Mouse (Mus musculus) liver, postnatal 0 days (tissue): ENCODE results near the gene Usp20.

Experiments used
- CTCF ChIP-seq: sonication (generic); IDR thresholded peaks from 2 replicates; pipeline ENCODE4 v1.5.1; 2016; ENCODE audit warnings: antibody characterized with exemption, low read depth
- EP300 ChIP-seq: IDR thresholded peaks from 2 replicates; pipeline ENCODE4 v1.6.1; 2016; ENCODE audit warnings: antibody characterized with exemption, low read depth, mild to moderate bottlenecking

GRCm38 (mm10) chr2:31036811-31037210 is 54.7 kb downstream of the Usp20 start:
- TF ChIP-seq CTCF, result no peak
- no peak for TF ChIP-seq EP300
